Mouse (Mus musculus) lung, adult 2 months (tissue): ENCODE data around the gene Gm10320.

Experiments
- CTCF ChIP-seq: fragments of 200-500 bp; IDR thresholded peaks from 2 replicates; pipeline ENCODE4 v1.5.1; 2011; ENCODE audit warnings: mild to moderate bottlenecking, low read length, control low read depth; ENCODE audit not compliant: insufficient read depth
- POLR2A ChIP-seq: fragments of 200-500 bp; IDR thresholded peaks from 2 replicates; pipeline ENCODE4 v1.6.1; 2011; ENCODE audit warnings: low read depth, mild to moderate bottlenecking, control low read depth, low read length, borderline replicate concordance; ENCODE audit errors: extremely low read depth

DNA sequence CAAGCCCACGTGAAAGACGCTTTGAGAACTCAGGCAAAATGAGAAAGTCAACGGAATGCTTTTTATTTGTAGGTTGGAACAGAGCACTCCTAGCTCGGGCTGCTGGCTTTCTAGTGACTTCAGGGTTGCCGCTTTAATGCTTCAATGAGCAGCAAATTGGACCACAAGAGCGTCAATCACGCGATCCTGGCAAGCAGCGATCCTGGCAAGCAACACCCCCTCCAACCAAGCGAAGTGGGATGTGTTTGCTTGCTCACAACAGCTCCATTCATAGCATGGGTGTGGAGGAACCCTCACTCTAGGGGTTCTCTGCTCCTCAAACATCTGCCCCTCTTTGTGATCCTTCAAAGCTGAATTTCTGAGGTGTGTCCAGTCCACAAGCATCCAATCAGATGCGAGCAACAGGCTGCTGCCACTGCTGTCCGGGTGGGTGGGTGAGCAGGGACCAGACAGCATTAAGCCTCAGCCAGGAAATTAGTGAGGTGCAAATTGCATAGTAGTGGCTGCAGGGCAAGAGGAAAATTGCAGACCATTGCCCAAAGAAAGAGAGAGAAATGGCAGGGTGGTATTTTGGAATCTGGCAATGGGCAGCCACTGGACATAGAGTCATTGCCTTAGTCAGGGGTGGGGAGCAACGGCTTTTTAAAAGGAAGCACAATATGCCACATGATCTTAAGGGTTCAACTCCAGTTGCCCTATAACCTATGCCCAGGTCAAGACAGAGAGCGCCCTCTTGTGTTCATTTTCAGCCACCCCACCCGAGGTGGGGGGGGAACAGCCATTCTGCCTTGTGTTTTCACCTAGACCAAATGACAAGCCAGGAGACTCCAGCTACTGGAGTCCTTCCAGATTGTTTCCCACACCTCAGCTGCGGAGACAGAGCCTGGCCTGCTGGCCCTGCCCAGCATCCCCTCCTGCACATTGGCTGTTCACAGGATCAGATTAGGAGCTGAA, 5.4 kb upstream of the Gm10320 start:
- TF ChIP-seq CTCF = no peak
- no peak for TF ChIP-seq POLR2A
